Mouse (Mus musculus): ENCODE results near the gene Scfd2. TPM values are rescaled to one million over a fixed set of nuclear protein-coding genes. Genes with fewer than 3 reads are reported as not detected.

Scfd2 gene
- polyA plus RNA-seq, 2 experiments = 3.9 to 9.4 TPM

DNA sequence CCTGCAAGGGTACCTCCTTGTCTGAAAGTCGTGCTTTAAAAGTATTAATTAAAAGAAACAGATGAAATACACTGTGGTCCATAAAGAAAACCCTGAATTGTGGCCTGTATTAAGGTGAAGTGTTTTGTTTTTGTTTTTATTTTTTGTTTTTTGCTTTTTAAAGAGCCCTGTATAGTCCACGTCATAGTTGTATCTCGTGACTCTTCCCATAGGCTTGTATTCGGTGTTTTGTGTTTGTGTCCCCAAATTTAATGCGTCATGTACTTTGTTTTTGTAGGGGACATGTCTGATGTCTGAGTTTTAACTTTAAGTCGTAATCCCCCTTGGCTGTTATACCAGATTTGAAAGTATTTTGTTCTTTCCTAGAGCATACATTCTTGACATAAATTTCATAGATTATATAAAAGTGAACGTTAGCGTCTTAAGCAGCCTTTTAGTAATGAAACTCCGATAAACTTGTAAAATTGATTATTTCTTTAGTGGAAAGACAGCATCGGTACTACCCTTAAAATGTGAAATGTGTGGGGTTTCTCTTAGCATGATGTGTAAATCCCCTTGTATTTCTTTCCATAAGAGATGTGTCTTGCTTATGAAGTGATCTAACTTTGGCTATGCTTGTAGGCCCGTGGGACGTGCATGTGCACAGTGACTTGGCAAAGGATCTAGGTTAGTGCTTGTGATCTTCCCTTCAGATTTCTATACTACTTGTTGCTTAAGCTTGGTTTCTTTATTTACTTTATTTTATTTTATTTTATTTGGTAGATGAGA, 4.8 kb upstream of the Scfd2 start:
- 34% methylated on average over 12 of the region's 12 CpGs for WGBS (ENCODE audit: insufficient replicate concordance)
- ATAC-seq (ENCODE audit: insufficient read depth) = no peak

DNA sequence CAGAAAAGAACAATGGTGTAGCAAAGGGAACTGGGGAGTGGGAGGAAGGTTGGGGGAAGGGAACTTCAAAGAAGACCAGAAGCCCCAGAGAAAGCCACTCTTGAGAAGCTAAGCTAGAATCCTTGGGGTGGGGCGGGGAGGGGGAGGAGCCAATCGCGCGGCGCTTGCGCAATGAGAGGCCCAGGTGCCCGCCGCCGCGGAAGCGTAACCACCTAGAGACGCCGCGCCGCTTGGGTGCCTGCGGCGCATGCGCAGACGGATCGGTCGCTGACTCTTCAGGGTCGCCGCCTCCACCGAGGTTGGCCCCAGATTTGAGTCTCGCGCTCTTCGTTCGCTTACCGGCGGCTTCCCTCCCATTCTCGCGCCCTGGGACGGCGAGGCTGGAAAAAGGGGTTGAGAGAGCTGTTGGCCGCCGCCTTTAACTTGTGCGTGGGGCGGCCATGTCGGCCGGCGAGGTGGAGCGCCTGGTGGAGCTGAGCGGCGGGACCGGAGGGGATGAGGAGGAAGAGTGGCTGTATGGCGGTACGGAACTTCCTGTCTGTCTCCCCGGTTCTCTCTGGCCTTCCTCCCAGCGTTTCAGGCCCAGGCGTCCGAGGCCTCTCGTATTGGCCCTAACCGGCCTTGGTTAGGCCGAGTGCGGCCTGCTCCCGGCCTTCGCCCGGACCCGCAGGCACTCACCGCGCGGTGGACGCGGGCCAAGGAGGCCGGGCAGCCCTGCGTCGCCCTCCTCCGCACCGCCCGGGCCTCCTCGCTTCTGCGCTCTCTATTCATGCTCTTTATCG, 3.9 kb upstream of the Scfd2 start, which contains the start of gene Fip1l1:
TSS of gene Fip1l1 (plus strand) at position 210 of the 782 bp plus-strand sequence.
- ATAC-seq (ENCODE audit: insufficient read depth) = peak; percentile 83

More for the DNA sequence above, 4.8 kb upstream of the Scfd2 start:
- H3K4me1 ChIP-seq (replicated peaks; ENCODE audit: control insufficient read depth in 2 of 2, insufficient read depth in 2 of 2, low read length in 1 of 2) = peaks cover 11 to 14% of the 10 kb centered on the region in 2 experiments
- no peaks in the 10 kb centered on the region for H3K9me3 ChIP-seq (ENCODE audit: control insufficient read depth, low read length)
- peak overlapping the region; percentile 72 for H3K27ac ChIP-seq
- peak in 1 of 3 experiments; percentile 28 for DNase-seq (ENCODE audit: low read depth in 3 of 3, low spot score in 3 of 3)
- TF ChIP-seq EP300 (IDR thresholded peaks at IDR 0.05; ENCODE audit: low read depth) = no peak
- no peak for TF ChIP-seq CTCF (IDR thresholded peaks at IDR 0.05; ENCODE audit: low read depth)
- H3K4me2 ChIP-seq (ENCODE audit: low read depth) = peak overlapping the region; percentile 65
- H3K36me3 ChIP-seq (replicated peaks; ENCODE audit: control insufficient read depth, insufficient read depth, low read depth) = no peaks in the 10 kb centered on the region; the same call in none of the 2 replicates
- peak overlapping the region; percentile 75 to 88 for H3K4me3 ChIP-seq (ENCODE audit: insufficient read depth in 1 of 2, low read depth in 2 of 2, low read length in 2 of 2)
- peak overlapping the region; percentile 86 for H3K9ac ChIP-seq (replicated peaks)
- no peaks in the 10 kb centered on the region for H3K27me3 ChIP-seq (ENCODE audit: control insufficient read depth, insufficient read depth, low read length)

DNA sequence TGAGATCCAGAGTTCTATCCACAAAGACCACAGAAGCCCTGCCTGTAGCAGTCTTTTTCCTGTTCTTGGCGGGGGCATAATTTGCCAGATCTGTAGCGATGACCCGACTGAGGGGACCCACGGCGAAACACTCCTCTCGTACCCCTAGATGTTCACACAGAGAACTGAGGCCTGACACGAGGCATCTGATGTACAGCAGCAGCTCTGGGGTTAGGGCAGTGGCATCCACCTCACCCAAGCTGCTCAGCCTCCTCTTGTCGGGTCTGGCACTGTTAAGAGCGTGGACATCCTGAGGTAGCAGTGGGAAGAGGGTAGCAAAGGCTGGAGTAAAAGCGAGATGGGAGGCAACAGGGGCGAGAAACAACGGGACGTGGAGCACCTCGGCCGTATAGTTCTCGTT, 774 bp downstream of the Scfd2 start:
- Histone ChIP-seq H3K9ac (replicated peaks) (peak overlapping the region; percentile 73), H3K27ac (no peak overlapping the region), H3K36me3 (replicated peaks; ENCODE audit: control insufficient read depth, insufficient read depth, low read depth) (no peaks in the 10 kb centered on the region), H3K4me2 (ENCODE audit: low read depth) (peak overlapping the region; percentile 98), H3K9me3 (ENCODE audit: control insufficient read depth, low read length) (no peaks in the 10 kb centered on the region), H3K27me3 (ENCODE audit: control insufficient read depth, insufficient read depth, low read length) (no peaks in the 10 kb centered on the region), H3K4me3 (ENCODE audit: insufficient read depth in 1 of 2, low read depth in 2 of 2, low read length in 2 of 2) (peak overlapping the region; percentile 87 to 88), H3K4me1 (replicated peaks; ENCODE audit: control insufficient read depth in 2 of 2, insufficient read depth in 2 of 2, low read length in 1 of 2) (peaks cover 7 to 12% of the 10 kb centered on the region in 2 experiments; a peak in 3 of 4 replicates)
- ATAC-seq (ENCODE audit: insufficient read depth) = no peak
- DNase-seq (ENCODE audit: low read depth in 3 of 3, low spot score in 3 of 3) = no peak
- TF ChIP-seq EP300 (IDR thresholded peaks at IDR 0.05; ENCODE audit: low read depth) (no peak), CTCF (IDR thresholded peaks at IDR 0.05; ENCODE audit: low read depth) (no peak)
- 9% methylated on average over 16 of the region's 16 CpGs for WGBS (ENCODE audit: insufficient replicate concordance)

More for the DNA sequence above, 3.9 kb upstream of the Scfd2 start, which contains the start of gene Fip1l1:
- no peak for TF ChIP-seq EP300 (IDR thresholded peaks at IDR 0.05; ENCODE audit: low read depth)
- WGBS (ENCODE audit: insufficient replicate concordance) = under 1% methylated on average over 67 of the region's 73 CpGs
- Histone ChIP-seq H3K27me3 (ENCODE audit: control insufficient read depth, insufficient read depth, low read length) (no peaks in the 10 kb centered on the region), H3K27ac (peak within 1 kb of the TSS; percentile 72), H3K4me3 (ENCODE audit: insufficient read depth in 1 of 2, low read depth in 2 of 2, low read length in 2 of 2) (peak within 1 kb of the TSS; percentile 75 to 88), H3K9ac (replicated peaks) (peak within 1 kb of the TSS; percentile 86), H3K4me1 (replicated peaks; ENCODE audit: control insufficient read depth in 2 of 2, insufficient read depth in 2 of 2, low read length in 1 of 2) (peaks cover 11 to 14% of the 10 kb centered on the region in 2 experiments), H3K9me3 (ENCODE audit: control insufficient read depth, low read length) (no peaks in the 10 kb centered on the region), H3K36me3 (replicated peaks; ENCODE audit: control insufficient read depth, insufficient read depth, low read depth) (no peaks in the 10 kb centered on the region; the same call in none of the 2 replicates), H3K4me2 (ENCODE audit: low read depth) (peak within 1 kb of the TSS; percentile 65)
- DNase-seq (ENCODE audit: low read depth in 3 of 3, low spot score in 3 of 3) = peak; percentile 84 to 87 (median 85)

DNA sequence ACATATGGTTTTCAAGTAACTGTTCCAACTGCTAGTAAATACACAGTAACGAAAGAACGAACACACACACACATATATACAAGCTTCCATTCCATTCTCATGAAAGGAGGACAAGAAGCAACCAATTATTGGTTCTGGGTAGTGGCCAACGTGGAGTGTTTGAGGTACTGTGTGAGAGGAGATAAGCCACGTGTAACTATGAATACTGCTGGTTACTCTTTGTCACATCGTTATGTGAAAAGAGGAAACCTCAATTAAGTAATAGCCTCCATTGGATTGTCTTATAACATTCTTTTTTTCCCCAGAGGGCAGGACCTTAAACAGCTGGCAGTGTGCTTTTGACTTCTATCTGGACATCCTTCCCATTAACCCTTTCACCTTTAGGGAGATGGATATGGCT, 4.5 kb downstream of the Scfd2 start:
- H3K27me3 ChIP-seq (ENCODE audit: control insufficient read depth, insufficient read depth, low read length) = no peaks in the 10 kb centered on the region
- no peak for TF ChIP-seq CTCF (IDR thresholded peaks at IDR 0.05; ENCODE audit: low read depth)
- TF ChIP-seq EP300 (IDR thresholded peaks at IDR 0.05; ENCODE audit: low read depth) = no peak
- H3K4me1 ChIP-seq (replicated peaks; ENCODE audit: control insufficient read depth in 2 of 2, insufficient read depth in 2 of 2, low read length in 1 of 2) = peaks cover 5 to 6% of the 10 kb centered on the region in 2 experiments; a peak in 3 of 4 replicates
- H3K9me3 ChIP-seq (ENCODE audit: control insufficient read depth, low read length) = no peaks in the 10 kb centered on the region
- no peak for ATAC-seq (ENCODE audit: insufficient read depth)
- H3K4me2 ChIP-seq (ENCODE audit: low read depth) = no peak overlapping the region
- H3K27ac ChIP-seq = no peak overlapping the region
- 48% methylated on average over 5 of the region's 5 CpGs for WGBS (ENCODE audit: insufficient replicate concordance)
- no peak for DNase-seq (ENCODE audit: low read depth in 3 of 3, low spot score in 3 of 3)
- no peak overlapping the region; the same call in 1 of the 2 replicates for H3K9ac ChIP-seq (replicated peaks)
- no peak overlapping the region for H3K4me3 ChIP-seq (ENCODE audit: insufficient read depth in 1 of 2, low read depth in 2 of 2, low read length in 2 of 2)
- H3K36me3 ChIP-seq (replicated peaks; ENCODE audit: control insufficient read depth, insufficient read depth, low read depth) = no peaks in the 10 kb centered on the region

DNA sequence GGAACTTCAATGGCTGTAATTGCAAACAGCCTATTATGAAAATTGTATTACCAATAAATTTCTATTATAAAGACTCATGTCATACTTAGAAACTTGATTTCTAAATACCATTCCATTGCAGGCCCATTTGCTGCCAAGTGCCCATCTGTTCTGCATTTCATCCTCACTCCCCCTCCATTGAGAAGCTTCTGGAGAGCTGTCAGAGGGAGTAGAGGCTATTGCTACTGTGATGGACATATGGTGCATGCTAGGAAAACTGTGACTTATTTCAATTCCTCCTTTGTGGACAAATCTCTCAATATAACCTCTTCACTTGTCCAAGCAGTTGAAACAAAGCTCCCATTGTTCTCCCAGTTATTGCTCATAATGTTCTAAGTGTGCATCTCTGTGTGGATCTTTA, 19.9 kb downstream of the Scfd2 start:
- Histone ChIP-seq H3K27me3 (ENCODE audit: control insufficient read depth, insufficient read depth, low read length) (no peaks in the 10 kb centered on the region), H3K9ac (replicated peaks) (no peak overlapping the region), H3K4me2 (ENCODE audit: low read depth) (no peak overlapping the region), H3K4me1 (replicated peaks; ENCODE audit: control insufficient read depth in 2 of 2, insufficient read depth in 2 of 2, low read length in 1 of 2) (no peaks in the 10 kb centered on the region), H3K9me3 (ENCODE audit: control insufficient read depth, low read length) (no peaks in the 10 kb centered on the region), H3K4me3 (ENCODE audit: insufficient read depth in 1 of 2, low read depth in 2 of 2, low read length in 2 of 2) (no peak overlapping the region), H3K27ac (no peak overlapping the region), H3K36me3 (replicated peaks; ENCODE audit: control insufficient read depth, insufficient read depth, low read depth) (no peaks in the 10 kb centered on the region)
- DNase-seq (ENCODE audit: low read depth in 3 of 3, low spot score in 3 of 3) (no peak), ATAC-seq (ENCODE audit: insufficient read depth) (no peak)
- TF ChIP-seq EP300 (IDR thresholded peaks at IDR 0.05; ENCODE audit: low read depth) (no peak), CTCF (IDR thresholded peaks at IDR 0.05; ENCODE audit: low read depth) (no peak)
